Mouse (Mus musculus) ES-Bruce4 (cell line): ENCODE results near the gene Tlx3. TPM values are rescaled to one million over a fixed set of nuclear protein-coding genes. Genes with fewer than 3 reads are reported as not detected.

Experiments
- H3K27ac ChIP-seq: 2 replicates; pipeline ENCODE4 v1.5.1; 2012; ENCODE audit warnings: low read length, inconsistent platforms; ENCODE audit not compliant: insufficient read depth
- H3K27me3 ChIP-seq: 2 replicates; pipeline ENCODE4 v1.6.1; 2012; ENCODE audit warnings: mild to moderate bottlenecking, low read length, inconsistent platforms; ENCODE audit not compliant: control insufficient read depth, poor library complexity, insufficient read depth, severe bottlenecking
- H3K36me3 ChIP-seq: 2 replicates; pipeline ENCODE4 v1.6.1; 2012; ENCODE audit warnings: inconsistent platforms, mild to moderate bottlenecking, low read length, moderate library complexity; ENCODE audit not compliant: control insufficient read depth, poor library complexity, insufficient read depth, severe bottlenecking
- H3K4me1 ChIP-seq: one replicate; pipeline ENCODE4 v1.8.1; 2011; ENCODE audit warnings: low read length; ENCODE audit not compliant: control insufficient read depth, insufficient read depth
- H3K4me3 ChIP-seq: 2 replicates; pipeline ENCODE4 v1.5.1; 2011; ENCODE audit warnings: low read depth, mild to moderate bottlenecking, low read length
- H3K9ac ChIP-seq: 2 replicates; pipeline ENCODE4 v1.6.1; 2012; ENCODE audit warnings: low read depth, mild to moderate bottlenecking, inconsistent platforms; ENCODE audit not compliant: poor library complexity, severe bottlenecking
- H3K9me3 ChIP-seq: replicated peaks from 2 replicates; pipeline ENCODE4 v1.6.1; 2012; ENCODE audit warnings: mild to moderate bottlenecking, low read length, inconsistent platforms; ENCODE audit not compliant: control insufficient read depth, poor library complexity, insufficient read depth, severe bottlenecking
- CTCF ChIP-seq: IDR thresholded peaks from one replicate; pipeline ENCODE4 v1.8.1; 2011; ENCODE audit warnings: low read depth, low read length
- EP300 ChIP-seq: IDR thresholded peaks from 2 replicates; pipeline ENCODE4 v1.6.1; 2011; ENCODE audit warnings: low read depth, low read length; ENCODE audit not compliant: insufficient read depth
- POLR2A ChIP-seq: IDR thresholded peaks from one replicate; pipeline ENCODE4 v1.8.1; 2011; ENCODE audit warnings: low read length; ENCODE audit not compliant: insufficient read depth
- polyA plus RNA-seq: library from polyadenylated mRNA; stranded (reverse); fragments of >200 nt; gene quantifications from 2 replicates; pipeline ENCODE4 v1.2.4, GENCODE M21; 2011; ENCODE audit warnings: low read depth; ENCODE audit not compliant: missing spikeins, insufficient read depth, insufficient read length

The Tlx3 gene
- polyA plus RNA-seq, 1 experiment, result not detected

GRCm38 (mm10) chr11:33195061-33195460 lies 8.3 kb downstream of the Tlx3 start:
- H3K4me1 ChIP-seq, result no peaks in the 10 kb centered on the region
- no peak overlapping the region for H3K27ac ChIP-seq
- H3K9ac ChIP-seq, result no peak overlapping the region
- TF ChIP-seq POLR2A, result no peak
- no peak for TF ChIP-seq CTCF
- no peaks in the 10 kb centered on the region for H3K36me3 ChIP-seq
- H3K27me3 ChIP-seq, result peaks cover 25% of the 10 kb centered on the region
- H3K9me3 ChIP-seq, result peaks cover 15% of the 10 kb centered on the region
- no peak overlapping the region for H3K4me3 ChIP-seq

- peaks cover 17% of the 10 kb centered on the region for H3K27me3 ChIP-seq
Measured at GRCm38 (mm10) chr11:33193695-33194094, 9.7 kb downstream of the Tlx3 start.

GRCm38 (mm10) chr11:33181804-33182203 lies 21.6 kb downstream of the Tlx3 start:
- no peaks in the 10 kb centered on the region for H3K4me1 ChIP-seq
- H3K4me3 ChIP-seq, result no peak overlapping the region
- H3K27me3 ChIP-seq, result 0 out of 2 replicates have a peak, but pooled peaks cover 1% of the 10 kb centered on the region
- no peak overlapping the region for H3K9ac ChIP-seq
- H3K36me3 ChIP-seq, result no peaks in the 10 kb centered on the region
- no peak for TF ChIP-seq EP300
- TF ChIP-seq POLR2A, result no peak
- no peak for TF ChIP-seq CTCF
- no peak overlapping the region for H3K27ac ChIP-seq
- no peaks in the 10 kb centered on the region for H3K9me3 ChIP-seq

More at GRCm38 (mm10) chr11:33193695-33194094, 9.7 kb downstream of the Tlx3 start:
- Histone ChIP-seq H3K4me1 (no peaks in the 10 kb centered on the region), H3K27ac (no peak overlapping the region), H3K9me3 (peaks cover 15% of the 10 kb centered on the region), H3K36me3 (no peaks in the 10 kb centered on the region), H3K9ac (no peak overlapping the region), H3K4me3 (0 out of 2 replicates have a peak overlapping the region, but pooled peaks have one; percentile 13)
- no peak for TF ChIP-seq CTCF
- 0 out of 2 replicates have a peak, but pooled peaks have one; percentile 43 for TF ChIP-seq EP300

DNA sequence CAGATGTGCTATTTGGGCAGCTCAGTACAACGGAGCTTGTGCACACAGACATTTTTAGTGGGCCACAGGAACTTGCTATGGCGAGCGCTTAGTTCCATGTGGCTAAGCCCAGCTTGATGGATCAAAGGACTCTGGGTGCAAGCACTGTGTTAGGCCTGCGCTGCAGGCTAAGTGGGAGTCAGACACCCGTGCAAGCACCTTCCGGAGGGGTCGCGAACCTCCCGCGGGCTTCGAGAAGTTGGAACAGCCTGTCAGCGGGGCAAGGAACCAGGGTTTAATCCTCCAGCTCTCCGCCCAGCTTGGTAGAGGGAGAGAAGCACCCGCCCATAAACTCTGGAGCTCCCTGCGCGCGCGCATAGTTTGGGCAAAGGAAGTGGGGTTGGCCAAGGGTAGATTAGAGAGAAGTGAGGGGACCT lies 22.7 kb downstream of the Tlx3 start:
- TF ChIP-seq CTCF, result no peak
- no peak for TF ChIP-seq EP300
- no peak for TF ChIP-seq POLR2A
- 0 out of 2 replicates have a peak, but pooled peaks cover 2% of the 10 kb centered on the region for H3K27me3 ChIP-seq

DNA sequence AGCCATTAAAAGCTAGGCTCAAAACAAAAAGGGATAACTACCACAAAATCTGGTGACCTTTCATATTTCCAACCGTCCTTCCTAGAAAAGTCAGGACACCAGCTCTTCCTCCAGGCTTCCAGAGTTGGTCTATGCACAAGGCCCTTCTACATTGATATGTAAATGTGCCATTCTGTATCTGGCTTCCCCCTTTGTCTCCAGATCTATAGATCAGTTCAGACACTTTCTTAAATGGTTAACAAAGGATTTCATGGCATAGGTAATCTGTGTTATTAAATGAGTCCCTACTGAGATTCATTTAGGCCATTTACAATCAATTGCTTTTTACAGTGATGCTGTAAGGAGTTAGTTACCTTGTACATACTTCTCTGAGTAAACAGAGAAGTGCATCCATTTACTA lies 23.6 kb downstream of the Tlx3 start:
- TF ChIP-seq CTCF, result no peak
- no peak for TF ChIP-seq POLR2A
- no peak for TF ChIP-seq EP300
- Histone ChIP-seq H3K4me3 (no peak overlapping the region), H3K27ac (no peak overlapping the region), H3K27me3 (0 out of 2 replicates have a peak, but pooled peaks cover 3% of the 10 kb centered on the region), H3K4me1 (no peaks in the 10 kb centered on the region), H3K9me3 (no peaks in the 10 kb centered on the region), H3K36me3 (no peaks in the 10 kb centered on the region), H3K9ac (no peak overlapping the region)

More for the DNA sequence above, 22.7 kb downstream of the Tlx3 start:
- peak overlapping the region; percentile 57 for H3K9ac ChIP-seq
- peak overlapping the region; percentile 38 for H3K4me3 ChIP-seq
- H3K27ac ChIP-seq, result no peak overlapping the region
- no peaks in the 10 kb centered on the region for H3K9me3 ChIP-seq
- H3K4me1 ChIP-seq, result no peaks in the 10 kb centered on the region
- no peaks in the 10 kb centered on the region for H3K36me3 ChIP-seq

DNA sequence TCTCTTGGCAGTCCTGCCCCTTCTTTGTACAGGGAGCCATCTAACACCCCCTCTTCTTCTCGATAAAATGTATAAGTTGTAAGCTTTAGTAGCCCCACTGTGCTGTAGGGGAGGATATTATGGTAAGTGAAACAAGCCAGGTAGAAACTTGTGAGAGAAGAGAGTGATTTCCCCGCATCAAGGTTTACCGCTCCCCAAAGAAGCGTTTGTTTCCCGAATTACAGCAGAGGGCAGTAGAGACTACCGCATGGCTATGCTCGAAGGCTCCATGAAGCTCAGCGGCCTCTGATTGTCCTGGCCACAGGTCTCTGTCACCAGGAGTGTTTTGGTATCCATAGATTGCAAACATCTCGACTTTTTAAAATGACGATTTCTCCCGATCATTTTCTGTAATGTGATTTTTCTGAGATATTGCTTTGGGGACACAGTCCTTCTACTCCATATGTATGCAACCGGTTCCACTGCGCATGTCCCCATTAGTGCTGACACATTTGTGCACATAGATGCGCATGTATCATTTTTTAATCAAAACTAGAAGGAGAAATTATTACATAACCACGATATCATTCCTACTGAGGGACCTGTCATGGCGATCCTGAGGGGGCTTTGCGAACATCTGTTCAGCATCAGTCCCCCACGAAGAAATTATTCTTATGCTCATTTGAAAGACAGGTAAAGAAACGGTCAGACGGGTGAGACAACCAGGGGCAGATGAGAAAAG lies 26.7 kb downstream of the Tlx3 start:
- no peaks in the 10 kb centered on the region for H3K9me3 ChIP-seq
- H3K27ac ChIP-seq, result no peak overlapping the region
- no peaks in the 10 kb centered on the region for H3K36me3 ChIP-seq
- TF ChIP-seq POLR2A (no peak), CTCF (peak; percentile 75)
- no peak overlapping the region for H3K9ac ChIP-seq
- H3K4me1 ChIP-seq, result no peaks in the 10 kb centered on the region
- no peak overlapping the region for H3K4me3 ChIP-seq
- H3K27me3 ChIP-seq, result 0 out of 2 replicates have a peak, but pooled peaks cover 3% of the 10 kb centered on the region
